Mouse (Mus musculus) heart, adult 2 months (tissue): ENCODE data around the gene Mov10.

ENCODE experiments used
- CTCF ChIP-seq: fragments of 200-600 bp; IDR thresholded peaks from 2 replicates; pipeline ENCODE4 v1.8.1; 2022; ENCODE audit warnings: antibody characterized with exemption, mild to moderate bottlenecking, moderate library complexity
- EP300 ChIP-seq: fragments of 200-500 bp; IDR thresholded peaks from 2 replicates; pipeline ENCODE4 v1.6.1; 2011; ENCODE audit warnings: low read depth, low read length, control low read depth; ENCODE audit not compliant: insufficient read depth
- POLR2A ChIP-seq: fragments of 200-500 bp; IDR thresholded peaks from 2 replicates; pipeline ENCODE4 v1.6.1; 2011; ENCODE audit warnings: mild to moderate bottlenecking, low read depth, low read length, control low read depth; ENCODE audit not compliant: insufficient read depth

DNA sequence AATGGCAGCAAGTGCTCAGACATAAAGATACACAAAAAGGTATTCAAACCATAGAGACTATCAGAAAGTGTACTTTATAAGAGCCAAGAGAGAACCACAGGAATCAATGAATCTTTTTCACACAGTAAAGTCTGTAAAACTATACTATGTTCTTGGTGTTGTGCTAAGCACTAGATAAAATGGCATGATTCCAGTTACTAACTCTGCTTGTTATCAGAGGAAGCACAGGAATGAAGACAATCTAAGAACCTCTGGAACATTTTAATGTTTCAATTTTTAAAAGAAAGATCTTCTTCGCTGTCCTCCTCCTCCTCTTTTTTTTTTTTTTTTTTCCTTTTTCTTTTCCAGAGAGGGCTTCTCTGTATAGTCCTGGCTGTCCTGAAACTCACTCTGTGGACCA is 40.2 kb upstream of the Mov10 start:
- TF ChIP-seq POLR2A (no peak), EP300 (no peak), CTCF (no peak)
